Comparison of ENCODE assay signal across 23 mouse cellular contexts in the genomic region with DNA sequence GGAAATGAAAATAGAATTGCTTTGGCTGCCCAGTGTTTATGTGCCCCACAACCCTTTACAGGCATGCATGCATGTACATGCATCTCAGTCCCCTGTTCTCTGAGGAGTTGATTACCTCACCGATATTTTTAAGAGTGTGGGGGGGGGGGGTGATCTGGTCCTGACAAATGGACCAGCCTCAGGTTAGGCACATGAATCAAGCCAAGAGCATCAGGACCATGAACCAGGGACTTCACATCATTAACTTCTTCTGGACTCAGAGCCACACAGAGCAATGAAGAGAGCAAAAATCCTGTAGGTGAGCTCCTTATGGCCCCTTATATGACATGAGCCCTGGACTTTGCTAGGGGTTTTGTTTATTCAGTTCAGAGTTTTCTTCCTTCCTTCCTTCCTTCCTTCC.
"Had no signal": no experiment of that assay in that cellular context is flagged by ENCODE, and none has a peak within 500 bp of the region (broad histone marks: within the 10 kb centered on the region; RNA-seq: fewer than 3 reads in every experiment).

No protein-coding gene starts in this region.

- H3K27me3 ChIP-seq: liver, embryonic 13.5 days; liver, embryonic 15.5 days; lung, embryonic 15.5 days; midbrain, embryonic 15.5 days; neural tube, embryonic 13.5 days; stomach, embryonic 15.5 days had no signal

- H3K9ac ChIP-seq: liver, embryonic 13.5 days; liver, embryonic 15.5 days; liver, postnatal 0 days; lung, embryonic 15.5 days; midbrain, embryonic 12.5 days; midbrain, embryonic 15.5 days; stomach, embryonic 15.5 days had no signal

- ATAC-seq: liver, postnatal 0 days; lung, postnatal 0 days; midbrain, embryonic 15.5 days had no signal

- DNase-seq: liver; liver, embryonic 13.5 days; liver, postnatal 0 days; lung, adult 2 months; lung, postnatal 14 days; lung, postnatal 36 days; retina, postnatal 1 day; right cerebral cortex, adult 18-20 months; right cerebral cortex, postnatal 25 days; right cerebral cortex, postnatal 4 days; thymus, adult 18-20 months; thymus, postnatal 14 days; thymus, postnatal 36 days had no signal

- H3K36me3 ChIP-seq: liver, embryonic 13.5 days; liver, embryonic 15.5 days; lung, embryonic 15.5 days; midbrain, embryonic 12.5 days; midbrain, embryonic 15.5 days; neural tube, embryonic 13.5 days; stomach, embryonic 15.5 days had no signal

- H3K9me3 ChIP-seq: liver, embryonic 13.5 days; liver, embryonic 15.5 days; lung, embryonic 15.5 days; megakaryocyte, embryonic 14.5 days; midbrain, embryonic 12.5 days; midbrain, embryonic 15.5 days; neural tube, embryonic 13.5 days; stomach, embryonic 15.5 days had no signal

- H3K27ac ChIP-seq: liver, embryonic 13.5 days; liver, embryonic 15.5 days; lung, embryonic 15.5 days; macrophage; midbrain, embryonic 12.5 days; stomach, embryonic 15.5 days had no signal

- H3K4me3 ChIP-seq: liver, embryonic 13.5 days; liver, embryonic 15.5 days; lung, embryonic 15.5 days; megakaryocyte, embryonic 14.5 days; midbrain, embryonic 12.5 days; midbrain, embryonic 15.5 days; neural tube, embryonic 13.5 days; stomach, embryonic 15.5 days had no signal

- H3K4me2 ChIP-seq: liver, embryonic 11.5 days; liver, embryonic 13.5 days; liver, embryonic 15.5 days; lung, embryonic 15.5 days; stomach, embryonic 15.5 days had no signal
